In the genomic region with DNA sequence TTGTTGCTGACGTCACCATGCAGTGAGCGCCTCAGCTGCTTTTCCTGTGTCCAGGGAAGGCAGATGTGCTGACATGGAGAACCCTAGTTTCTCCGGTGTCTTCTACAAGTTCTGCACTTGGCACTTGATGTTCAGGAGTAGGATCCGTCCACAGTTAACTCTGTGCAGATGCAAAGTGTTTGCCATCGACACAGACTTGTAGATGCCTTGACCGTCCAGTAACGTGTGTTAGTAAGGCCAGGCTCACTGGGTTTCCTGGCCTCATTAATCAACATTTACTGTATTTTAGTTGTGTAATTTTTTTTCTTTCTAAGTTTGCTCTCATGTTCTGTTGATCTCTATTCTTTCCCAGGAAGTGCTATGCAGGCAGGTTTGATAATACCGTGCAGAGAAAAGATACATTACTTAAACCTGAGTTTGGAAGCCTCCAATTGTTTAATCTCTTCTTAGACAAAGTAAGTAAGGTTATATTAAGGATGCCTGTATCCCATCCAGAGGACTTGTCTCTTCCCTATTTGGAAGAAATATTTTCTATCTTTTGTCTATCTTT, we compare ENCODE assay signal across 9 mouse cellular contexts. TPM values are rescaled to one million over a fixed set of nuclear protein-coding genes. Genes with fewer than 3 reads are reported as not detected.
A peak's percentile ranks its signal among the peaks of the same experiment; 100 is the strongest.
DNase-seq lines count a peak whose midpoint lies in the region; ATAC-seq and TF ChIP-seq lines count a peak whose summit lies in the region.
"Not testable (repeated sequence)": the region's sequence is repeated elsewhere in the genome, so short reads cannot be mapped to it uniquely, and the experiment has no call there.
"Had no signal": no experiment of that assay in that cellular context is flagged by ENCODE, and none has a peak within 500 bp of the region (broad histone marks: within the 10 kb centered on the region; RNA-seq: fewer than 3 reads in every experiment).

No protein-coding gene starts in this region.

- TF ChIP-seq EP300 in liver, embryonic 14.5 days (IDR thresholded peaks at IDR 0.05; ENCODE audit: low read depth), result not testable (repeated sequence)

- peak; percentile 29 for DNase-seq in CD4-positive, CD25-positive, alpha-beta regulatory T cell, adult 2 months (ENCODE audit: low read depth, low spot score)
- peak; percentile 20 to 64 for DNase-seq in cerebellum, adult 18-20 months
- DNase-seq in heart, postnatal 4 days, result peak; percentile 14
- DNase-seq in liver, embryonic 14.5 days (ENCODE audit: low read depth in 3 of 3, low spot score in 3 of 3), result not testable (repeated sequence)

- WGBS in forebrain, embryonic 12.5 days, result 17% methylated on average over 6 of the region's 8 CpGs
- WGBS in kidney, embryonic 16.5 days, result 11% methylated on average over 6 of the region's 8 CpGs
- WGBS in liver, embryonic 14.5 days (ENCODE audit: insufficient replicate concordance), result 12% methylated on average over 6 of the region's 8 CpGs
- WGBS in midbrain, embryonic 15.5 days, result 16% methylated on average over 6 of the region's 8 CpGs
- WGBS in stomach, embryonic 14.5 days, result 10% methylated on average over 6 of the region's 8 CpGs

- H3K9me3 ChIP-seq in forebrain, embryonic 12.5 days; kidney, embryonic 16.5 days (ENCODE audit: low read length); liver, embryonic 14.5 days (ENCODE audit: control insufficient read depth, low read length); midbrain, embryonic 15.5 days; stomach, embryonic 14.5 days (ENCODE audit: control insufficient read depth, low read depth, low read length): not testable (repeated sequence)

- peak overlapping the region; percentile 55 for H3K4me2 ChIP-seq in forebrain, embryonic 12.5 days
- peak overlapping the region; percentile 55 for H3K4me2 ChIP-seq in kidney, embryonic 16.5 days (replicated peaks; ENCODE audit: low read depth, low read length)
- H3K4me2 ChIP-seq in liver, embryonic 14.5 days (ENCODE audit: low read depth), result peak overlapping the region; percentile 77
- peak overlapping the region; percentile 55 for H3K4me2 ChIP-seq in midbrain, embryonic 15.5 days
- peak overlapping the region; percentile 59 for H3K4me2 ChIP-seq in stomach, embryonic 14.5 days (replicated peaks; ENCODE audit: low read depth, low read length)

- not testable (repeated sequence) for TF ChIP-seq CTCF in liver, embryonic 14.5 days (IDR thresholded peaks at IDR 0.05; ENCODE audit: low read depth)

- H3K9ac ChIP-seq in forebrain, embryonic 12.5 days, result peak overlapping the region; percentile 36; the same call in 1 of the 2 replicates
- peak overlapping the region; percentile 61 for H3K9ac ChIP-seq in kidney, embryonic 16.5 days (replicated peaks; ENCODE audit: low read length)
- H3K9ac ChIP-seq in liver, embryonic 14.5 days (replicated peaks), result peak overlapping the region; percentile 71
- peak overlapping the region; percentile 31; the same call in 1 of the 2 replicates for H3K9ac ChIP-seq in midbrain, embryonic 15.5 days
- 0 out of 2 replicates have a peak overlapping the region, but pooled peaks have one; percentile 18 for H3K9ac ChIP-seq in stomach, embryonic 14.5 days (replicated peaks; ENCODE audit: low read depth, low read length)

- not testable (repeated sequence) for ATAC-seq in forebrain, embryonic 12.5 days (ENCODE audit: low FRiP score); kidney, embryonic 16.5 days (ENCODE audit: low FRiP score, low TSS enrichment); liver, embryonic 14.5 days (ENCODE audit: insufficient read depth); midbrain, embryonic 15.5 days (replicated peaks); stomach, embryonic 14.5 days (ENCODE audit: insufficient number of reproducible peaks, insufficient read depth, low FRiP score, low read depth)

- peak overlapping the region; percentile 49 for H3K4me3 ChIP-seq in forebrain, embryonic 12.5 days (replicated peaks)
- H3K4me3 ChIP-seq in kidney, embryonic 16.5 days (ENCODE audit: low read length), result peak overlapping the region; percentile 53
- H3K4me3 ChIP-seq in liver, embryonic 14.5 days (ENCODE audit: insufficient read depth in 1 of 2, low read depth in 2 of 2, low read length in 2 of 2), result peak overlapping the region; percentile 62 to 81
- H3K4me3 ChIP-seq in midbrain, embryonic 15.5 days, result peak overlapping the region; percentile 50
- peak overlapping the region; percentile 37 for H3K4me3 ChIP-seq in stomach, embryonic 14.5 days (ENCODE audit: low read depth, low read length)

- H3K4me1 ChIP-seq in forebrain, embryonic 12.5 days; kidney, embryonic 16.5 days (ENCODE audit: insufficient read depth, low read length); liver, embryonic 14.5 days (replicated peaks; ENCODE audit: control insufficient read depth in 2 of 2, insufficient read depth in 2 of 2, low read length in 1 of 2); midbrain, embryonic 15.5 days; stomach, embryonic 14.5 days (ENCODE audit: control insufficient read depth, insufficient read depth, low read length): not testable (repeated sequence)

- H3K27ac ChIP-seq in forebrain, embryonic 12.5 days, result not testable (repeated sequence)
- peak overlapping the region; percentile 71; the same call in 1 of the 2 replicates for H3K27ac ChIP-seq in kidney, embryonic 16.5 days (ENCODE audit: low read length)
- peak overlapping the region; percentile 63 for H3K27ac ChIP-seq in liver, embryonic 14.5 days
- H3K27ac ChIP-seq in midbrain, embryonic 15.5 days, result peak overlapping the region; percentile 89
- H3K27ac ChIP-seq in stomach, embryonic 14.5 days (ENCODE audit: low read length), result peak overlapping the region; percentile 33; the same call in 1 of the 2 replicates

- peaks cover 13% of the 10 kb centered on the region for H3K36me3 ChIP-seq in forebrain, embryonic 12.5 days (replicated peaks)
- H3K36me3 ChIP-seq in kidney, embryonic 16.5 days (ENCODE audit: insufficient read depth, low read length); liver, embryonic 14.5 days (replicated peaks; ENCODE audit: control insufficient read depth, insufficient read depth, low read depth); midbrain, embryonic 15.5 days (replicated peaks); stomach, embryonic 14.5 days (ENCODE audit: control insufficient read depth, insufficient read depth, low read length): not testable (repeated sequence)

- not testable (repeated sequence) for H3K27me3 ChIP-seq in forebrain, embryonic 12.5 days; kidney, embryonic 16.5 days (ENCODE audit: insufficient read depth, low read length); liver, embryonic 14.5 days (ENCODE audit: control insufficient read depth, insufficient read depth, low read length); midbrain, embryonic 15.5 days (replicated peaks); stomach, embryonic 14.5 days (ENCODE audit: control insufficient read depth, insufficient read depth, low read length)

RNA-seq across cellular contexts. Expression of gene Zfp959, which starts 0.6 kb away (rescaled TPM):
- polyA plus RNA-seq in forebrain, embryonic 12.5 days (2016; fragmentation: Nextera tagmentation; extraction: Ambion mirVana), result 13.2 and 13.5 TPM in 2 replicates
- 1 to 10 TPM; 5.1 to 5.6 TPM for total RNA-seq in heart, postnatal 4 days (2021)
- 17.6 and 19.1 TPM in 2 replicates for polyA plus RNA-seq in kidney, embryonic 16.5 days (2015; fragmentation: Nextera tagmentation; extraction: Ambion mirVana)
- polyA plus RNA-seq in liver, embryonic 14.5 days (2012; rRNA removed), result 1.6 and 2.6 TPM in 2 replicates
- 4.1 and 4.7 TPM in 2 replicates for polyA plus RNA-seq in liver, embryonic 14.5 days (2014; fragmentation: Nextera tagmentation; extraction: Ambion mirVana)
- polyA plus RNA-seq in midbrain, embryonic 15.5 days (2015; fragmentation: Nextera tagmentation; extraction: Ambion mirVana), result 15.7 and 16.1 TPM in 2 replicates
- 15.3 and 17.2 TPM in 2 replicates for polyA plus RNA-seq in stomach, embryonic 14.5 days (2014; fragmentation: Nextera tagmentation; extraction: Ambion mirVana)

RNA-seq across cellular contexts. Expression of gene Zfp119a, which starts 13.8 kb away (rescaled TPM):
- polyA plus RNA-seq in forebrain, embryonic 12.5 days (2016; fragmentation: Nextera tagmentation; extraction: Ambion mirVana), result 11.4 TPM in 2 replicates
- 1 to 10 TPM; 5.8 TPM for total RNA-seq in heart, postnatal 4 days (2021)
- 8.9 and 10.9 TPM in 2 replicates for polyA plus RNA-seq in kidney, embryonic 16.5 days (2015; fragmentation: Nextera tagmentation; extraction: Ambion mirVana)
- polyA plus RNA-seq in liver, embryonic 14.5 days (2012; rRNA removed), result 0.40 and 0.71 TPM in 2 replicates
- polyA plus RNA-seq in liver, embryonic 14.5 days (2014; fragmentation: Nextera tagmentation; extraction: Ambion mirVana), result 2.1 and 2.2 TPM in 2 replicates
- 12.0 and 15.3 TPM in 2 replicates for polyA plus RNA-seq in midbrain, embryonic 15.5 days (2015; fragmentation: Nextera tagmentation; extraction: Ambion mirVana)
- polyA plus RNA-seq in stomach, embryonic 14.5 days (2014; fragmentation: Nextera tagmentation; extraction: Ambion mirVana), result 12.3 and 12.5 TPM in 2 replicates

RNA-seq across cellular contexts. Expression of gene Zfp119b, which starts 56.8 kb away (rescaled TPM):
- polyA plus RNA-seq in forebrain, embryonic 12.5 days (2016; fragmentation: Nextera tagmentation; extraction: Ambion mirVana), result 4.8 and 5.6 TPM in 2 replicates
- total RNA-seq in heart, postnatal 4 days (2021), result 1 to 10 TPM; 3.3 to 4.0 TPM
- 6.3 and 7.8 TPM in 2 replicates for polyA plus RNA-seq in kidney, embryonic 16.5 days (2015; fragmentation: Nextera tagmentation; extraction: Ambion mirVana)
- 0.44 and 0.76 TPM in 2 replicates for polyA plus RNA-seq in liver, embryonic 14.5 days (2012; rRNA removed)
- 2.1 and 2.5 TPM in 2 replicates for polyA plus RNA-seq in liver, embryonic 14.5 days (2014; fragmentation: Nextera tagmentation; extraction: Ambion mirVana)
- polyA plus RNA-seq in midbrain, embryonic 15.5 days (2015; fragmentation: Nextera tagmentation; extraction: Ambion mirVana), result 9.6 and 10.2 TPM in 2 replicates
- 4.6 and 7.7 TPM in 2 replicates for polyA plus RNA-seq in stomach, embryonic 14.5 days (2014; fragmentation: Nextera tagmentation; extraction: Ambion mirVana)

RNA-seq across cellular contexts. Expression of gene Ebi3, which starts 60.0 kb away (rescaled TPM):
- 2.3 TPM in 2 replicates for polyA plus RNA-seq in forebrain, embryonic 12.5 days (2016; fragmentation: Nextera tagmentation; extraction: Ambion mirVana)
- under 1 TPM; 0.61 to 0.71 TPM for total RNA-seq in heart, postnatal 4 days (2021)
- polyA plus RNA-seq in kidney, embryonic 16.5 days (2015; fragmentation: Nextera tagmentation; extraction: Ambion mirVana), result 2.1 and 2.6 TPM in 2 replicates
- polyA plus RNA-seq in liver, embryonic 14.5 days (2012; rRNA removed), result 4.1 and 5.5 TPM in 2 replicates
- polyA plus RNA-seq in liver, embryonic 14.5 days (2014; fragmentation: Nextera tagmentation; extraction: Ambion mirVana), result 3.0 and 4.5 TPM in 2 replicates
- polyA plus RNA-seq in midbrain, embryonic 15.5 days (2015; fragmentation: Nextera tagmentation; extraction: Ambion mirVana), result 7.4 and 8.3 TPM in 2 replicates
- 2.7 and 3.1 TPM in 2 replicates for polyA plus RNA-seq in stomach, embryonic 14.5 days (2014; fragmentation: Nextera tagmentation; extraction: Ambion mirVana)
- total RNA-seq: gastrocnemius, postnatal 36 days had no signal

Comparison
In these comparisons a context has a peak if more than half of its experiments do, and no peak if none do; other contexts are left out.
1. H3K9ac ChIP-seq: peak in every context shown above with its lines; median percentile 71 in liver, embryonic 14.5 days; 61 in kidney, embryonic 16.5 days; 36 in forebrain, embryonic 12.5 days; 31 in midbrain, embryonic 15.5 days; 18 in stomach, embryonic 14.5 days.